Mouse (Mus musculus): ENCODE measurements around the gene Gls. TPM values are rescaled to one million over a fixed set of nuclear protein-coding genes. Genes with fewer than 3 reads are reported as not detected.

Gls gene
- total and polyA plus RNA-seq, 3 experiments, result 148 to 358 (median 311) TPM

- H3K36me3 ChIP-seq (replicated peaks), result peaks cover 98% of the 10 kb centered on the region
These were observed 81.9 kb downstream of the Gls start for GRCm38 (mm10) chr1:52151166-52151565.

GRCm38 (mm10) chr1:52150676-52151075 lies 82.4 kb downstream of the Gls start:
- Histone ChIP-seq H3K4me1 (ENCODE audit: insufficient read depth, low read depth, low read length) (peaks cover 6% of the 10 kb centered on the region), H3K27me3 (ENCODE audit: insufficient read depth, low read length) (no peaks in the 10 kb centered on the region), H3K9me3 (replicated peaks) (no peaks in the 10 kb centered on the region), H3K4me3 (ENCODE audit: low read depth, low read length) (no peak overlapping the region), H3K36me3 (replicated peaks) (peaks cover 98% of the 10 kb centered on the region)
- ATAC-seq (ENCODE audit: extremely low read depth, insufficient number of reproducible peaks, low FRiP score, poor library complexity, severe bottlenecking) (no peak), DNase-seq (ENCODE audit: low spot score) (no peak)
- TF ChIP-seq POLR2AphosphoS5 (IDR thresholded peaks at IDR 0.05; ENCODE audit: insufficient replicate concordance, low read depth, low read length) (no peak), TAL1 (conservative IDR thresholded peaks at IDR 0.05; ENCODE audit: low read depth, low read length) (no peak), GATA2 (IDR thresholded peaks at IDR 0.05; ENCODE audit: borderline replicate concordance, low read depth, low read length) (no peak), CTCF (IDR thresholded peaks at IDR 0.05; ENCODE audit: low read depth, low read length) (no peak), GATA1 (IDR thresholded peaks at IDR 0.05; ENCODE audit: borderline replicate concordance, low read length) (no peak)

More at GRCm38 (mm10) chr1:52151166-52151565, 81.9 kb downstream of the Gls start:
- Histone ChIP-seq H3K27me3 (ENCODE audit: insufficient read depth, low read length) (no peaks in the 10 kb centered on the region), H3K4me1 (ENCODE audit: insufficient read depth, low read depth, low read length) (peaks cover 6% of the 10 kb centered on the region), H3K9me3 (replicated peaks) (no peaks in the 10 kb centered on the region), H3K4me3 (ENCODE audit: low read depth, low read length) (no peak overlapping the region)
- TF ChIP-seq CTCF (IDR thresholded peaks at IDR 0.05; ENCODE audit: low read depth, low read length), result no peak
- no peak for TF ChIP-seq GATA2 (IDR thresholded peaks at IDR 0.05; ENCODE audit: borderline replicate concordance, low read depth, low read length)
- TF ChIP-seq GATA1 (IDR thresholded peaks at IDR 0.05; ENCODE audit: borderline replicate concordance, low read length), result no peak
- no peak for TF ChIP-seq TAL1 (conservative IDR thresholded peaks at IDR 0.05; ENCODE audit: low read depth, low read length)
- no peak for TF ChIP-seq POLR2AphosphoS5 (IDR thresholded peaks at IDR 0.05; ENCODE audit: insufficient replicate concordance, low read depth, low read length)
- no peak for ATAC-seq (ENCODE audit: extremely low read depth, insufficient number of reproducible peaks, low FRiP score, poor library complexity, severe bottlenecking)
- no peak for DNase-seq (ENCODE audit: low spot score)

DNA sequence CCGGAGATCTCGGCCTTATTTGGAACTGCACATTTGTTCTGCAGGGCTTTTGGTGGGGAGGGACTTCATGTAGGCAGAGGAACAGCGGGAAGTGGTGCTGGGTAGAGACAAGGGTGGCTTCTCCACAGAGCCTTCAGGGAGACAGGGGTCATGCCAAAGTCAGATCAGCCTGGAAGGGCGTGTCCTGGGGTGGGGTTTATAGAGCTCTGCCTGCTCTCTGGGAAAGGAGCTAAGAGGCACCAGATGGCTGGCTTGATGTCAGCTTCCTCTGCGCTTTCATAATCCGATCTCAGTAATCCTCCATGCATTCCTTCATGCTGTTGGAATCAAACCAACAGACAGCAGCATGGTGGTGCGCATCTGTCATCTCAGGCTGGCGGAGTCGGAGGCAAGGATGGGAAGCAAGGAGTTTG lies 83.1 kb downstream of the Gls start:
- ATAC-seq (ENCODE audit: extremely low read depth, insufficient number of reproducible peaks, low FRiP score, poor library complexity, severe bottlenecking) (no peak), DNase-seq (ENCODE audit: low spot score) (peak; percentile 19)
- Histone ChIP-seq H3K27me3 (ENCODE audit: insufficient read depth, low read length) (no peaks in the 10 kb centered on the region), H3K4me3 (ENCODE audit: low read depth, low read length) (no peak overlapping the region), H3K4me1 (ENCODE audit: insufficient read depth, low read depth, low read length) (peaks cover 6% of the 10 kb centered on the region), H3K9me3 (replicated peaks) (no peaks in the 10 kb centered on the region), H3K36me3 (replicated peaks) (peaks cover 99% of the 10 kb centered on the region)
- TF ChIP-seq GATA2 (IDR thresholded peaks at IDR 0.05; ENCODE audit: borderline replicate concordance, low read depth, low read length) (no peak), TAL1 (conservative IDR thresholded peaks at IDR 0.05; ENCODE audit: low read depth, low read length) (no peak), GATA1 (IDR thresholded peaks at IDR 0.05; ENCODE audit: borderline replicate concordance, low read length) (no peak), CTCF (IDR thresholded peaks at IDR 0.05; ENCODE audit: low read depth, low read length) (no peak), POLR2AphosphoS5 (IDR thresholded peaks at IDR 0.05; ENCODE audit: insufficient replicate concordance, low read depth, low read length) (no peak)

DNA sequence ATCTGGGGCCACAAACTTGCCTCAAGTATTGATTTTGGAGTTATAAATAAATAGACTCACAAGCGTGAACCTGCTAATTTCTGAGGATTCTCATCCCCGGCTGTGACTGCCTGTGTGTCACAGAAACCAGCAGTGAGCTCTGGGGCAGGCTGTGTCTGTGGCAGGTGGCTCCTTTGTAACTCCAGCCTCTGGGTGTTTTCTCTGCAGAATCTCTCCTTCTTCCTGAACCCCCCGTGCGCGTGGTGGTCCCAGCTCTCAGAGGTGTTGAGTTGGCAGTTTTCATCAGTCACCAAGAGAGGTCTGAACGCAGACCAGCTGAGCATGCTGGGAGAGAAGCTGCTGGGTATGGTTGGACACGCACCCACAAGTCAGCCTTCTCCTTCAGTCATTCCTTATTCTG lies 84.3 kb downstream of the Gls start:
- Histone ChIP-seq H3K4me1 (ENCODE audit: insufficient read depth, low read depth, low read length) (peaks cover 8% of the 10 kb centered on the region), H3K27me3 (ENCODE audit: insufficient read depth, low read length) (no peaks in the 10 kb centered on the region), H3K4me3 (ENCODE audit: low read depth, low read length) (no peak overlapping the region), H3K9me3 (replicated peaks) (no peaks in the 10 kb centered on the region), H3K36me3 (replicated peaks) (peaks cover 100% of the 10 kb centered on the region)
- ATAC-seq (ENCODE audit: extremely low read depth, insufficient number of reproducible peaks, low FRiP score, poor library complexity, severe bottlenecking), result no peak
- no peak for DNase-seq (ENCODE audit: low spot score)
- TF ChIP-seq GATA2 (IDR thresholded peaks at IDR 0.05; ENCODE audit: borderline replicate concordance, low read depth, low read length) (no peak), POLR2AphosphoS5 (IDR thresholded peaks at IDR 0.05; ENCODE audit: insufficient replicate concordance, low read depth, low read length) (no peak), CTCF (IDR thresholded peaks at IDR 0.05; ENCODE audit: low read depth, low read length) (no peak), GATA1 (IDR thresholded peaks at IDR 0.05; ENCODE audit: borderline replicate concordance, low read length) (no peak), TAL1 (conservative IDR thresholded peaks at IDR 0.05; ENCODE audit: low read depth, low read length) (no peak)

- Histone ChIP-seq H3K27me3 (ENCODE audit: insufficient read depth, low read length) (no peaks in the 10 kb centered on the region), H3K4me1 (ENCODE audit: insufficient read depth, low read depth, low read length) (peaks cover 11% of the 10 kb centered on the region), H3K36me3 (replicated peaks) (peaks cover 100% of the 10 kb centered on the region), H3K4me3 (ENCODE audit: low read depth, low read length) (no peak overlapping the region), H3K9me3 (replicated peaks) (no peaks in the 10 kb centered on the region)
- DNase-seq (ENCODE audit: low spot score), result no peak
- TF ChIP-seq TAL1 (conservative IDR thresholded peaks at IDR 0.05; ENCODE audit: low read depth, low read length), result no peak
- no peak for TF ChIP-seq GATA1 (IDR thresholded peaks at IDR 0.05; ENCODE audit: borderline replicate concordance, low read length)
- TF ChIP-seq CTCF (IDR thresholded peaks at IDR 0.05; ENCODE audit: low read depth, low read length), result no peak
- TF ChIP-seq GATA2 (IDR thresholded peaks at IDR 0.05; ENCODE audit: borderline replicate concordance, low read depth, low read length), result no peak
- TF ChIP-seq POLR2AphosphoS5 (IDR thresholded peaks at IDR 0.05; ENCODE audit: insufficient replicate concordance, low read depth, low read length), result no peak
- no peak for ATAC-seq (ENCODE audit: extremely low read depth, insufficient number of reproducible peaks, low FRiP score, poor library complexity, severe bottlenecking)
These were observed 84.9 kb downstream of the Gls start for GRCm38 (mm10) chr1:52148178-52148577.

- Histone ChIP-seq H3K4me1 (ENCODE audit: insufficient read depth, low read depth, low read length) (peaks cover 11% of the 10 kb centered on the region), H3K27me3 (ENCODE audit: insufficient read depth, low read length) (no peaks in the 10 kb centered on the region), H3K4me3 (ENCODE audit: low read depth, low read length) (no peak overlapping the region), H3K36me3 (replicated peaks) (peaks cover 96% of the 10 kb centered on the region), H3K9me3 (replicated peaks) (no peaks in the 10 kb centered on the region)
- DNase-seq (ENCODE audit: low spot score) (no peak), ATAC-seq (ENCODE audit: extremely low read depth, insufficient number of reproducible peaks, low FRiP score, poor library complexity, severe bottlenecking) (no peak)
- no peak for TF ChIP-seq CTCF (IDR thresholded peaks at IDR 0.05; ENCODE audit: low read depth, low read length)
- no peak for TF ChIP-seq GATA1 (IDR thresholded peaks at IDR 0.05; ENCODE audit: borderline replicate concordance, low read length)
- no peak for TF ChIP-seq POLR2AphosphoS5 (IDR thresholded peaks at IDR 0.05; ENCODE audit: insufficient replicate concordance, low read depth, low read length)
- TF ChIP-seq TAL1 (conservative IDR thresholded peaks at IDR 0.05; ENCODE audit: low read depth, low read length), result no peak
- no peak for TF ChIP-seq GATA2 (IDR thresholded peaks at IDR 0.05; ENCODE audit: borderline replicate concordance, low read depth, low read length)
These were observed 85.6 kb downstream of the Gls start for GRCm38 (mm10) chr1:52147431-52147830.

All from G1E (cell line).